Mouse (Mus musculus) hindbrain, embryonic 13.5 days (tissue): ENCODE measurements around the gene Wrap53. TPM values are rescaled to one million over a fixed set of nuclear protein-coding genes. Genes with fewer than 3 reads are reported as not detected.

Source experiments
- ATAC-seq: fragments of 200-750 bp; cut with Nextera tagmentation; 2 replicates; pipeline ENCODE4 v1.8.0; 2017; ENCODE audit warnings: moderate TSS enrichment; ENCODE audit not compliant: low FRiP score
- H3K27ac ChIP-seq: fragments of 300-500 bp; sonication (generic); 2 replicates; pipeline ENCODE4 v1.5.1; 2015; ENCODE audit warnings: inconsistent platforms, mild to moderate bottlenecking, moderate library complexity
- H3K27me3 ChIP-seq: fragments of 300-500 bp; sonication (generic); 2 replicates; pipeline ENCODE4 v1.6.1; 2015; ENCODE audit warnings: mild to moderate bottlenecking, inconsistent platforms
- H3K36me3 ChIP-seq: fragments of 300-500 bp; sonication (generic); 2 replicates; pipeline ENCODE4 v1.6.1; 2015; ENCODE audit warnings: mild to moderate bottlenecking, inconsistent platforms
- H3K4me1 ChIP-seq: fragments of 300-500 bp; sonication (generic); replicated peaks from 2 replicates; pipeline ENCODE4 v1.6.1; 2015; ENCODE audit warnings: inconsistent platforms
- H3K4me2 ChIP-seq: fragments of 300-500 bp; sonication (generic); 2 replicates; pipeline ENCODE4 v1.6.1; 2015; ENCODE audit warnings: inconsistent platforms, mild to moderate bottlenecking, moderate library complexity
- H3K4me3 ChIP-seq: fragments of 300-500 bp; sonication (generic); 2 replicates; pipeline ENCODE4 v1.5.1; 2015; ENCODE audit warnings: mild to moderate bottlenecking, inconsistent platforms
- H3K9ac ChIP-seq: fragments of 300-500 bp; sonication (generic); 2 replicates; pipeline ENCODE4 v1.6.1; 2015; ENCODE audit warnings: mild to moderate bottlenecking, inconsistent platforms
- H3K9me3 ChIP-seq: fragments of 300-500 bp; sonication (generic); 2 replicates; pipeline ENCODE4 v1.6.1; 2016; ENCODE audit warnings: inconsistent platforms
- WGBS: fragments of 180-500 bp; shearing (Covaris S2); methylation state at CpG from one replicate; pipeline ENCODE4 v1.1.7; 2015; 5-methylcytosine and 5-hydroxymethylcytosine counted together
- polyA plus RNA-seq: library from polyadenylated mRNA; unstranded; fragments of >200 nt; fragmentation: Nextera tagmentation; extraction: Ambion mirVana; gene quantifications from 2 replicates; pipeline ENCODE4 v1.2.1, GENCODE M21; 2015

Wrap53 gene
- polyA plus RNA-seq, 1 experiment from 2014 or later = 24.2 TPM

GRCm38 (mm10) chr11:69610899-69611298, 30.8 kb upstream of the Wrap53 start:
- ATAC-seq = no peak
- no peak overlapping the region for H3K4me2 ChIP-seq
- no peak overlapping the region for H3K9ac ChIP-seq
- H3K9me3 ChIP-seq = no peaks in the 10 kb centered on the region
- peaks cover 11% of the 10 kb centered on the region; the same call in 1 of the 2 replicates for H3K27me3 ChIP-seq
- 66% methylated on average over 4 of the region's 4 CpGs for WGBS
- H3K36me3 ChIP-seq = no peaks in the 10 kb centered on the region
- no peak overlapping the region for H3K4me3 ChIP-seq
- no peak overlapping the region for H3K27ac ChIP-seq
- H3K4me1 ChIP-seq = peaks cover 8% of the 10 kb centered on the region

- Histone ChIP-seq H3K9me3 (no peaks in the 10 kb centered on the region), H3K4me2 (no peak overlapping the region), H3K36me3 (no peaks in the 10 kb centered on the region), H3K4me1 (peaks cover 16% of the 10 kb centered on the region), H3K27me3 (0 out of 2 replicates have a peak, but pooled peaks cover under 1% of the 10 kb centered on the region), H3K9ac (no peak overlapping the region), H3K4me3 (no peak overlapping the region), H3K27ac (no peak overlapping the region)
- 62% methylated on average over 7 of the region's 7 CpGs for WGBS
- ATAC-seq = no peak
Observed at GRCm38 (mm10) chr11:69609416-69609815, 29.4 kb upstream of the Wrap53 start.

GRCm38 (mm10) chr11:69608525-69608924, 28.5 kb upstream of the Wrap53 start:
- ATAC-seq = no peak
- no peaks in the 10 kb centered on the region for H3K36me3 ChIP-seq

DNA sequence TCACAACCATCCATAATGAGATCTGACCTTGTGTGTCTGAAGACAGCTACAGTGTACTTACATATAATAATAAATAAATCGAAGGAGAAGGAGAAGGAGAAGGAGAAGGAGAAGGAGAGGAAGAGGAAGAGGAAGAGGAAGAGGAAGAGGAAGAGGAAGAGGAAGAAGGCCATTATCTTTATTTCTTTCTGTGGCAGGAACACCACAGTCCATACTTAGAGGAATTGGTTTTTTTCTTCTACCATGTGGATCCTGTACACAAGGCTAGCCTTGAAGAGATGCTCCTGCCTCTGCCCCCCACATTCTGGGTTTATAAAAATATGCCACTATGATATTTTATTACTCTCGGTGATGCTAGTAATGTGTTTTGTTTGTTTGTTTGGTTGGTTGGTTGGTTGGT, 26.8 kb upstream of the Wrap53 start:
- H3K9me3 ChIP-seq = no peaks in the 10 kb centered on the region
- peaks cover 13% of the 10 kb centered on the region; the same call in 1 of the 2 replicates for H3K27me3 ChIP-seq
- no peak for ATAC-seq
- H3K4me2 ChIP-seq = no peak overlapping the region
- H3K4me3 ChIP-seq = no peak overlapping the region
- H3K27ac ChIP-seq = no peak overlapping the region
- no peak overlapping the region for H3K9ac ChIP-seq
- peaks cover 8% of the 10 kb centered on the region for H3K36me3 ChIP-seq
- peaks cover 29% of the 10 kb centered on the region for H3K4me1 ChIP-seq
- 91% methylated on average over 2 of the region's 2 CpGs for WGBS

More at GRCm38 (mm10) chr11:69608525-69608924, 28.5 kb upstream of the Wrap53 start:
- no peak overlapping the region for H3K9ac ChIP-seq
- 75% methylated on average over 3 of the region's 3 CpGs for WGBS
- H3K4me2 ChIP-seq = no peak overlapping the region
- no peaks in the 10 kb centered on the region for H3K9me3 ChIP-seq
- H3K27ac ChIP-seq = no peak overlapping the region
- H3K4me3 ChIP-seq = no peak overlapping the region
- H3K27me3 ChIP-seq = peaks cover 9% of the 10 kb centered on the region; the same call in 1 of the 2 replicates
- H3K4me1 ChIP-seq = peaks cover 21% of the 10 kb centered on the region

- no peaks in the 10 kb centered on the region for H3K9me3 ChIP-seq
- H3K27ac ChIP-seq = peak overlapping the region; percentile 35
- H3K36me3 ChIP-seq = peaks cover 12% of the 10 kb centered on the region
- no peak for ATAC-seq
- H3K9ac ChIP-seq = peak overlapping the region; percentile 39; the same call in 1 of the 2 replicates
- peak overlapping the region; percentile 73 for H3K4me3 ChIP-seq
- peak overlapping the region; percentile 100 for H3K4me2 ChIP-seq
- H3K4me1 ChIP-seq = peaks cover 32% of the 10 kb centered on the region
- WGBS = 54% methylated on average over 2 of the region's 2 CpGs
- H3K27me3 ChIP-seq = peaks cover 13% of the 10 kb centered on the region; the same call in 1 of the 2 replicates
Observed at GRCm38 (mm10) chr11:69606491-69606795, 26.4 kb upstream of the Wrap53 start.

DNA sequence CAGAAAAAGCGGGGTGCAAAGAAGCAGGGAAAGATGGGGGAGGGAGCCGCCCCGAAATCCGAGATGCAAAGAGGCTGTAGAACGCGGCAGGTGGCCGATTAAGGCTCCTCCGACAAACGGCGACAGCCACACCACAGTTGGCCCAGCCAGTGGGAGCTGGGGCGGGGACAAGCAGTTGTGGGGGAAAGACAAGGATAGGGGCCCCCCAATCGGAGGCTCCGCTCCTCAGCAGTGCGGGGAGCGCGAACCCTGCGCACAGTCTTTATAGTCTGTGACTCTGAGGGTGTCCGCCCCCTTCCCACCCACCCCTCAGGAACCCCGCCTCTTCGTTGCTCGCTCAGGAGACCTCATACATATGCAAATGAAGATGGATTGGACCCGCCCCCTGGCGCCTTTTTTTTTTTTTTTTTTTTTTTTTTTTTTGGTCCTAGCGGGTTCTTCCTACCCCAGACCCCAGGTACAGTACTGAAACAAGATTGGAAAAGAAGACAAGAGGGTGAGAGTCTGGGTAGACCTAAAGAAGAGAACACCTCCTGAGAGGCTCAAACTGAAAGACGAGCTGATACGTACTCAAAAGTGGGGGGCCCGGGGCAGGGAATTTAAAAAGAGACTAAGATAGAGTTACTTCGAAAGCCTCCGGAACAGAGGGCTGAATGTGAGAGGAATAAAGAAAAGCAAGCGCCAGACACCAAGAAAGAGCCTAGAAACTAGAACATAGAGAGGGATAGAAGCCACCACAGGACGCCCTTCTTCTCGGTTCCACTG, 25.9 kb upstream of the Wrap53 start, which contains the start of gene Atp1b2:
TSS of gene Atp1b2 (minus strand) at position 217 of the 765 bp plus-strand sequence.
- ATAC-seq = peak; percentile 90
- Histone ChIP-seq H3K27ac (peak within 1 kb of the TSS; percentile 78), H3K4me3 (peak within 1 kb of the TSS; percentile 73), H3K4me1 (peaks cover 35% of the 10 kb centered on the region), H3K27me3 (peaks cover 13% of the 10 kb centered on the region; the same call in 1 of the 2 replicates), H3K4me2 (peak within 1 kb of the TSS; percentile 100), H3K9me3 (no peaks in the 10 kb centered on the region), H3K36me3 (peaks cover 13% of the 10 kb centered on the region), H3K9ac (peak within 1 kb of the TSS; percentile 89)
- 3% methylated on average over 32 of the region's 32 CpGs for WGBS

DNA sequence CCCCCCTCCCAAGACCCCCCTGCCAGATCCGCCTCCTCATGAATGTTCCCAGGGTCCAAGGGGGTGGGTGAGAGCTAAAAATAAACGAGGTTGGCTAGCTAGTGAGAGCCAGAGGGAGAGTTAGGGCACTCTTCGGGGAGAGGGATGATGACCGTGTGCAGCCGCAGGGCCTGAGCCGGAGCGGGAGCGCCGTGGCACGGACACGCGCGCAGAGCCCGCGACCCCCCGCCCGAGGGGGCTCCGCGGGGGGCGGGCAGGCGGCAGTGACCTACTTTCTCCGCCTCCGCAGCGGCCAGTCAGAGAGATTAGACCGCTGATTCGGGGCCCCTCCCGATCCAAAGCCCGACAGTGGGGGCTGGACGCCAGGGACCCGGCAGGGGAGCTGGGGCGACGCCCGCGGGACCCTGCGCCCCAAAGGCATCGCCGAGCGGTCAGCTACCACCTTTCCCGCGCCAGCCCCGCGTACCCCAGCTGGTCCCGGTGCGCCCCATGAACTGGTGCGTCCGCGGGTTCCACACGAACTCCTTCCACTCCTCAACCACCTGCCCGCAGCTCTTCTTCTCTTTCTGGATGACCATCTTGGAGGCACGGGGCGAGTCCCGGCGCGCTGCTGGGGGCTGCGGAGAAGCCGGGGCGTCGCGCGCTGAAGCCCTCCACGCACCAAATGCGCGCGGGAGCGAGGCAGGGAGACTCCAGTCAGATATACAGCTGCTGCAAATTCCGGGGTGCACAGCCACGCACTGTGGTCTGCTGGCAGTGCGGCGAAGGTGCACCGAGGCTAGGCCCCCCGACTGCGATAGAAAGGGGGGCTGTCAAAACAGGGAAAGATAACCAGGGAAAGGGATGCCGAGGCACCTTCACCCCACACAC, 25.0 kb upstream of the Wrap53 start:
- Histone ChIP-seq H3K4me1 (peaks cover 43% of the 10 kb centered on the region), H3K27me3 (peaks cover 13% of the 10 kb centered on the region; the same call in 1 of the 2 replicates), H3K9me3 (no peaks in the 10 kb centered on the region), H3K4me2 (peak overlapping the region; percentile 100), H3K27ac (peak overlapping the region; percentile 78), H3K36me3 (peaks cover 13% of the 10 kb centered on the region), H3K9ac (peak overlapping the region; percentile 89), H3K4me3 (peak overlapping the region; percentile 73)
- WGBS = under 1% methylated on average over 71 of the region's 73 CpGs
- peak; percentile 44; the same call in 1 of the 2 replicates for ATAC-seq

DNA sequence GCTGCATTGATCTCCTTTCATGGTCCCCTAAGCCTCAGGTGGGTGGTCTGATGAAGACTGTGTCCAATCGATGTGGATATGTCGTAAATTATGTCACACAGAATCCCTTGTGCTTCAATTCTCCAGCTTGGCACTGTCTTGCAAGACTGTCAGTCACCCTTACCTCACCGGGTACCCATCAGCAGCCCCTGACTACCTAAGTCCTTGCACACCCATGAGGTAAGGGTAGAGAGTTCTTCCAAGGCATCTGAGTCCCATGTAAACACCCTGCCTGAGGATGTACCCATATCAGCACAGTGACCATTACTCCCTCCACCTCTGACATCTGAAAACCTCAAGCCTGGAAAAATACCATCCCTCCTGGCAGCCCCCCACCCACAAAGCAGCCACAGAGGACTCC, 24.3 kb upstream of the Wrap53 start:
- 0 out of 2 replicates have a peak, but pooled peaks have one; percentile 6 for ATAC-seq
- H3K27ac ChIP-seq = peak overlapping the region; percentile 78

DNA sequence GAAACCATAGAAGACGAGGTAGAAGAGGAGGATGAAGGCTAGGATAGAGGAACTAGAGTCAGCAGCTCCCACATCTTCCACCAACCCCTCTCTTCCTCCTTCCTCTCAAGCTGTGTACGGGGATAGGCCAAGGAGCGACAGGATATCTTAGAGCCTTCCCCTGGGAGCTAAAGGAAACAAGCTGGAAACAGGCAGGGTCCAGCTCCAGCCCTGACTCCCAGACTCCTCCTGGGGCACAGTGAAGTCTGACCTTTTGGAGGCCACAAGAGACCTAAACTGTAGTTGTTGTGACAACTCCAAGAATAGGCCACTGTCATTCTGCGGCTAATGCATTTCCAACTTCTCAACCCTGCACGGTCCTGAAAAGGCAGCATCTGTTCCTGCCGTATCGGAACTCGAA, 23.5 kb upstream of the Wrap53 start:
- no peak for ATAC-seq
- peak overlapping the region; percentile 73; the same call in 1 of the 2 replicates for H3K4me3 ChIP-seq

More for the DNA sequence above, 24.3 kb upstream of the Wrap53 start:
- Histone ChIP-seq H3K27me3 (peaks cover 13% of the 10 kb centered on the region; the same call in 1 of the 2 replicates), H3K9me3 (no peaks in the 10 kb centered on the region), H3K4me3 (peak overlapping the region; percentile 73), H3K4me1 (peaks cover 50% of the 10 kb centered on the region), H3K9ac (peak overlapping the region; percentile 89), H3K36me3 (peaks cover 13% of the 10 kb centered on the region), H3K4me2 (peak overlapping the region; percentile 100)
- WGBS = 60% methylated on average over 3 of the region's 3 CpGs

GRCm38 (mm10) chr11:69601768-69602167, 21.7 kb upstream of the Wrap53 start:
- H3K4me2 ChIP-seq = no peak overlapping the region
- peaks cover 13% of the 10 kb centered on the region for H3K36me3 ChIP-seq
- H3K9ac ChIP-seq = no peak overlapping the region; the same call in 1 of the 2 replicates
- peaks cover 52% of the 10 kb centered on the region for H3K4me1 ChIP-seq
- no peak for ATAC-seq
- H3K4me3 ChIP-seq = no peak overlapping the region
- H3K27ac ChIP-seq = no peak overlapping the region
- 77% methylated on average over 3 of the region's 3 CpGs for WGBS
- no peaks in the 10 kb centered on the region for H3K9me3 ChIP-seq
- H3K27me3 ChIP-seq = peaks cover 13% of the 10 kb centered on the region; the same call in 1 of the 2 replicates

More for the DNA sequence above, 23.5 kb upstream of the Wrap53 start:
- Histone ChIP-seq H3K4me1 (peaks cover 52% of the 10 kb centered on the region), H3K9me3 (no peaks in the 10 kb centered on the region), H3K27ac (0 out of 2 replicates have a peak overlapping the region, but pooled peaks have one; percentile 23), H3K27me3 (peaks cover 13% of the 10 kb centered on the region; the same call in 1 of the 2 replicates), H3K36me3 (peaks cover 13% of the 10 kb centered on the region), H3K9ac (no peak overlapping the region), H3K4me2 (peak overlapping the region; percentile 100)
- 77% methylated on average over 8 of the region's 8 CpGs for WGBS

GRCm38 (mm10) chr11:69600098-69600497, 20.0 kb upstream of the Wrap53 start:
- Histone ChIP-seq H3K27ac (peak overlapping the region; percentile 56), H3K4me2 (peak overlapping the region; percentile 18; the same call in 1 of the 2 replicates), H3K9me3 (no peaks in the 10 kb centered on the region), H3K36me3 (peaks cover 17% of the 10 kb centered on the region), H3K4me3 (no peak overlapping the region), H3K27me3 (peaks cover 13% of the 10 kb centered on the region; the same call in 1 of the 2 replicates), H3K4me1 (peaks cover 47% of the 10 kb centered on the region), H3K9ac (peak overlapping the region; percentile 55; the same call in 1 of the 2 replicates)
- peak; percentile 69; the same call in 1 of the 2 replicates for ATAC-seq
- 8% methylated on average over 6 of the region's 6 CpGs for WGBS
